Comparison of ENCODE assay signal across 1 mouse cellular context in the genomic region with DNA sequence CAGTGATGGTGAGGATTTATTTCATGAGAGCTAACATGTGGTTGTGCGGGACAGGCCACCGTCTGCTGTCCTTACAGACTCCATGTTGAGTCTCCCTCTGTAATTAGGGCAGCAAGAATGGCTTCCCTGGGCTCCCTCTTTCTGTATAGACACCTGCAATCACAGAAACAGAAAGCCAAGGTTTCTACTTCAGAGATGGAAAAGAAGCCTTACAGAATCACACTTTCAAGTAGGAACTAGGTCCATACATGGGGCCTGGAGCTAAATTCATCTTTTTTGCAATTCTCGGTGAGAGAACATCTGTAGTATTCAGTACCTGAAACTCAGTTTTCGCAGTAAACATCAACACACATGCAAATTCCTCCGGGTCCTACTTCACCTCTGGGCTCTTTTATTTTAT.
TF ChIP-seq lines count a peak whose summit lies in the region.

No protein-coding gene starts in this region.

TF ChIP-seq in CH12.LX, 34 proteins besides CTCF, POLR2A, EP300 and RAD21 (continued from another document):
- TF ChIP-seq TCF12 (IDR thresholded peaks at IDR 0.05; ENCODE audit: low read depth, low read length): peak; percentile 96
- TF ChIP-seq RCOR1 (conservative IDR thresholded peaks at IDR 0.05; ENCODE audit: low read depth, low read length): no peak
- no peak for TF ChIP-seq TBP (conservative IDR thresholded peaks at IDR 0.05; ENCODE audit: low read depth, low read length)
- TF ChIP-seq SMC3 (IDR thresholded peaks at IDR 0.05; ENCODE audit: low read depth, low read length): no peak
- no peak for TF ChIP-seq MXI1 (IDR thresholded peaks at IDR 0.05; ENCODE audit: low read depth, low read length)
- TF ChIP-seq MAFK (IDR thresholded peaks at IDR 0.05; ENCODE audit: insufficient replicate concordance, low read length): no peak
- TF ChIP-seq JUND (conservative IDR thresholded peaks at IDR 0.05; ENCODE audit: low read depth, low read length): no peak; the same call in 1 of the 2 replicates
- no peak for TF ChIP-seq MYC (IDR thresholded peaks at IDR 0.05; ENCODE audit: low read depth, low read length)
- TF ChIP-seq ZKSCAN1 (IDR thresholded peaks at IDR 0.05; ENCODE audit: borderline replicate concordance, low read depth, low read length): no peak
